Mouse (Mus musculus) left cerebral cortex, postnatal 25 days (tissue): Measurements from ENCODE around the gene Enpp1. TPM values are rescaled to one million over a fixed set of nuclear protein-coding genes. Genes with fewer than 3 reads are reported as not detected.
A peak's percentile ranks its signal among the peaks of the same experiment; 100 is the strongest.

ENCODE experiments used
- DNase-seq, 2 experiments: peaks; one replicate each; pipeline ENCODE4 v3.0.0; 2022; ENCODE audit warnings: low spot score in 2 of 2, mixed read lengths in 1 of 2
- intact Hi-C: fragments of 180-260 bp; cut with DNase I; formaldehyde crosslinking; loops from one replicate; pipeline ENCODE4 v1.15.1; 2025
- total RNA-seq, 2 experiments: library from RNA; stranded (reverse); gene quantifications; 2 replicates each; pipeline ENCODE4 v1.2.3; 2021

The Enpp1 gene
- total RNA-seq, result 1 to 10 TPM; 3.9 to 4.0 TPM

- peak; percentile 7 to 9 for DNase-seq
- intact Hi-C loops, result loop anchor here (5.0 kb wide), 1 partner anchor 79 kb away; no protein-coding TSS in a partner anchor
Observed at GRCm38 (mm10) chr10:24711480-24712366, at the start of gene Enpp1. Gene Enpp1 (minus strand): TSS chr10:24712159.

- no peak for DNase-seq
- intact Hi-C loops, result no loop called here
Observed at GRCm38 (mm10) chr10:24758326-24758915, 46.5 kb upstream of the Enpp1 start.

- no peak for DNase-seq
- intact Hi-C loops, result no loop called here
Observed at GRCm38 (mm10) chr10:24754874-24755540, 43.0 kb upstream of the Enpp1 start.

- DNase-seq, result peak in 1 of 2 experiments; percentile 13
- intact Hi-C loops, result no loop called here
Observed at GRCm38 (mm10) chr10:24754251-24754835, 42.4 kb upstream of the Enpp1 start.

- intact Hi-C loops, result no loop called here
- DNase-seq, result no peak
Observed at GRCm38 (mm10) chr10:24753536-24754250, 41.7 kb upstream of the Enpp1 start.

- intact Hi-C loops, result no loop called here
Observed at GRCm38 (mm10) chr10:24742950-24743487, 31.1 kb upstream of the Enpp1 start.

GRCm38 (mm10) chr10:24741229-24742198 lies 29.6 kb upstream of the Enpp1 start:
- intact Hi-C loops, result no loop called here
- DNase-seq, result no peak

More at GRCm38 (mm10) chr10:24742950-24743487, 31.1 kb upstream of the Enpp1 start:
- DNase-seq, result no peak

GRCm38 (mm10) chr10:24739171-24739570 lies 27.2 kb upstream of the Enpp1 start:
- DNase-seq, result no peak

GRCm38 (mm10) chr10:24738456-24738855 lies 26.5 kb upstream of the Enpp1 start:
- intact Hi-C loops, result no loop called here
- no peak for DNase-seq

More at GRCm38 (mm10) chr10:24739171-24739570, 27.2 kb upstream of the Enpp1 start:
- intact Hi-C loops, result no loop called here

- DNase-seq, result no peak
- intact Hi-C loops, result no loop called here
Observed at GRCm38 (mm10) chr10:24735027-24735777, 23.2 kb upstream of the Enpp1 start.

- no peak for DNase-seq
- intact Hi-C loops, result no loop called here
Observed at GRCm38 (mm10) chr10:24727478-24727877, 15.5 kb upstream of the Enpp1 start.

GRCm38 (mm10) chr10:24725197-24725596 lies 13.2 kb upstream of the Enpp1 start:
- intact Hi-C loops, result no loop called here
- no peak for DNase-seq

GRCm38 (mm10) chr10:24721841-24722240 lies 9.9 kb upstream of the Enpp1 start:
- no peak for DNase-seq
- intact Hi-C loops, result no loop called here

GRCm38 (mm10) chr10:24719383-24719782 lies 7.4 kb upstream of the Enpp1 start:
- intact Hi-C loops, result no loop called here
- no peak for DNase-seq

- no peak for DNase-seq
- intact Hi-C loops, result no loop called here
Observed at GRCm38 (mm10) chr10:24718720-24719119, 6.8 kb upstream of the Enpp1 start.

- intact Hi-C loops, result no loop called here
- DNase-seq, result no peak
Observed at GRCm38 (mm10) chr10:24718058-24718457, 6.1 kb upstream of the Enpp1 start.

- intact Hi-C loops, result no loop called here
- DNase-seq, result no peak
Observed at GRCm38 (mm10) chr10:24716232-24716631, 4.3 kb upstream of the Enpp1 start.
